Mouse (Mus musculus): ENCODE measurements around the gene Gpr85.

DNA sequence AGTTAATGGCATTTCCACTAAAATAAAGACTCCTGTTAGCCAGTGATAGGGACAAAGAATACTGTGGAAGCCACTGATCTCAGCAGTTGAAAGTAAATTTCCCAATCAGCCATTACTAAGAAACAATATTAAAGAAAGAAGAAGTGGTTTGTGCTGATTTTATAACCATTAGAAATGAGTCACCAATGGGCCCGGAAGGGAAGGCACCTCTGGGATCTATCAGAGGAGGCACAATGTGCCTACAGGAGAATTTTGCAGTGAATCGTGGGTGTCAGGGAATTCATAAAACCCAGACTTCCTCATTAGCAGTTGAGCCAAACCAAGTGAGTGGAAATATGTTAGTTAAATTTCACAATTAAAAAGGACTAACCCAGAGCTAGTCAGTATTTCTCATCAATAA, 34.2 kb upstream of the Gpr85 start:
- TF ChIP-seq CTCF (conservative IDR thresholded peaks at IDR 0.05; ENCODE audit: low read length): no peak
- TF ChIP-seq POU5F1 (IDR thresholded peaks at IDR 0.05; ENCODE audit: borderline replicate concordance, low read length): no peak
